Mouse (Mus musculus) mouse trophoblast stem cell (cell line): ENCODE data around the gene Map3k20.

Source experiments
- in situ Hi-C, 2 experiments: fragments of 300-500 bp; cut with MseI, MboI; formaldehyde crosslinking; loops; 2 replicates in 1 of 2; 3 replicates in 1 of 2; pipeline ENCODE4 v1.15.1; 2025

The Map3k20 gene

DNA sequence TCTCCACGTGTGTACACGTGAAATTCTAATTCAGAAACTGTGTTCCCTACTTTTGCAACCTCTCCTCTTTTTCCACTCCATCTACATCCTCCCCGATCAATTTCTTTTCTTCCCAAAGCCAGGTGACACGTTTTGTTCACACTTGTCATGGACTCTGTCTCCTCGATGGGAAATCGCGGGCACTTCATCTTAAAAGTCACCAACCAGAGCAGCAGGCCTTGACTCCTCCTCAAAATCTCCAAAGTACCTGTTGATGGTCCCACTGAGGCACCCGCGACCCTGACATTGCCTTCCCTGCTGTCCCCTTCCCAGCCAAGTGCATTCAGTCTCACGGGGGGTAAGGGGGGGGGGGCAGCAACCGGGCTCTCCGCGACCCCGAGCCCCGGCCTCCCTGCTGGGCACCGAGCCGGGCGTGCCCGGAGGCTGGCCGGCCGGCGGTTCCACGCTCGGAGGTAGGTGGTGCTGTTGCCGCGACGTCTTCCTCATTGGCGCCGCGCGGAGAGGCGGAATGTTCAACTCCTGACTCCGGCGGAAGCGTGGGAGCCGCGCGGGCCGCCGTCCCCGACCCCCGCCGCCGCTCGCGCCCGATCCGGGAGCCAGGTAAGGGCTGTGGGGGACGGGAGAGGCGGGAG, at the start of gene Map3k20:
Gene Map3k20 (plus strand): TSS at position 382 of the 632 bp plus-strand sequence.
- in situ Hi-C loops, result no loop called here

DNA sequence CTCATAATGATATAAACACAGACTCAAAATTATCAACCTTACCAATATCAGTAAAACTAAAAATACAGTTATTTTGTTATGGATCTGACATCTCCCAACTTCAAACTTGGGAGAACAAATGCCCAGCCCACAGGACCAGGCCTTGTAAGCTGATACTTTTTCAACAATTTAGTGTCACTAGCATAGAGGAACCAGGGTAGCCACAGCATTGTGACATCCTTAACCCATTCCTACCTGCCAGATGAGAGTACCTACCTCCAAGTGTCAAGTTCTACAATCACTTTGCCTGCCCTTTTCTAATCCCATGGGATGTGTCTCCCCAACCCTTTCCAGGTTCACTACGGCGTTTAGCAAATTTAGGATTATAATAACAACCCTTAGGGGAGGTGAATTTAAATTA, 47.0 kb upstream of the Map3k20 start:
- in situ Hi-C loops, result loop anchor here in 1 of 2 experiments (10.0 kb wide), 1 partner anchor 156 kb away; no protein-coding TSS in a partner anchor

DNA sequence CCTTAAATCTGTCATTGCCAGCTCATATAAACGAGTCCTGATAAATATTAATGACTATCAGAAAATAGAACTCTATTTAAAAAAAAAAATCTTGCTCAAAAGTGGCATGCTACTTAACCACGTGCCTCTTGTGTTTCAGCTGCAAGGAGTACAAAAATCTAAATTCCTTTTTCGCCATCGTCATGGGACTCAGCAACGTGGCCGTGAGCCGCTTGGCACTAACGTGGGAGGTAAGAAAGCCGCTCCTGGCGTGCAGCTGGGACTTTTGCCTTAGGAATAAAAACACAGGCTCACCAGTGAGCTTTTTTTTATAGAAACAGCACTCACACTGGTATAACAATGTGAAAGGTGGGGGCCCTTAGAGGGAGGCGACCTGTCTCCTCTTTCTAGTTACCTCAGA, 46.5 kb upstream of the Map3k20 start:
- in situ Hi-C loops, result loop anchor here in 1 of 2 experiments (10.0 kb wide), 1 partner anchor 156 kb away; no protein-coding TSS in a partner anchor

DNA sequence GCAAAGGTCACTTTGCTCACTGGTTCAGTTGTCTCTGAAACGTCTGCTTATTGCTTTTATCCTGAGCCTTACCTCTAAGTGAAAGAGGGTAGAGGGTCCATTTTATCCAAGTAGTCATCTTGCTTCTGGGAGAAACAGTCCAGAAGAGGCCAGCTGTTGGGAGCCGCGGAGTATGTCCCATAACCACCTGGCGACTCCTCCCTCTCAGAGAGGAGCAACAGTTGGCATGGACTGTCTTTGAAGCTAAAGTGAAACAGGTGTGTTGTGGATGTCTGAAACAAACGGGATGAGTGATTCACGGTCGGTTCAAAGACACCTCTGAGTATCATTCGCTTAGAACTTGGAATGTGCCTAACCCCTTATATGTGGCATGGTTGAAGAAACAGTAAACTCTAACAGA, 46.0 kb upstream of the Map3k20 start:
- in situ Hi-C loops, result loop anchor here in 1 of 2 experiments (10.0 kb wide), 1 partner anchor 155 kb away; no protein-coding TSS in a partner anchor

DNA sequence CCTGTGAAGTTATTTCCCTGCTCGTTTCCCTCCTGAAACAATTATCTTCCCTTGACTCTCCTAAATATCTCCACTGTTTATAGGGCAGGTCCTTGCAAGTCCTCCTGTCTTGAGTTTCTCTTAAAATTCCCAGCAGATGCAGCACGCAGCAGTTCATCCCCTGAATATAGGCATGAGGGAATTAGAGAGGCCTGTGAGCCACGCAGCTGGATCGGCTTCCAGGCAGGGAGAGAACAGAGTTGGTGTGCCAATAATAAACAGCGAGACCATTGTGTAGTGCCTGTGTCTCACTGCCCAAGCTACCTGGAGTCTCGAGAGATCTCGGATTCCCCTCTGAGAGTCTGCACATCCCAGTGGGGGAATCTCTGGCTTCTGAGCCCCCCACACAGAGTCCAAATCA, 45.4 kb upstream of the Map3k20 start:
- in situ Hi-C loops, result loop anchor here (5.0 to 10.0 kb wide), 2 partner anchors 152 to 155 kb away; no protein-coding TSS in a partner anchor

DNA sequence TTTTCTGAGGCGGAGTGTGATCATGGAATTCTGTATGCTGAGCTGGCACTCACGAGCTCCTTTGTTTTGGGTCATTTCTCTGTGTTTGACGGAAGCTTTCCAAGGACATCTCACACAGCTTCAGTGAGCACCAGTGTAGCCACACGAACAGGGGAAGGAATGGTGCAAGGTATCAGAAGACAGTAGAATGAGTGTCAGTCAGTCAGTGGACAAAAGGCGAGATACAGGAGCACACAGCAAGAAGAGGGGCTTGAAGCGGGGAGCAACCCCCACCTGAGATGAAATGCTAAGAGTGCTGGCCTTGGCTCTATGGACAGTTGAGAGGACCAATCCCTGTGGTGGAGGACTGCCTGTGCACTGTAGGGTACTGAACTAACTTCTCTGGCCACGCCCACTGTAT, 44.7 kb upstream of the Map3k20 start:
- in situ Hi-C loops, result loop anchor here in 1 of 2 experiments (5.0 kb wide), 1 partner anchor 152 kb away; no protein-coding TSS in a partner anchor

DNA sequence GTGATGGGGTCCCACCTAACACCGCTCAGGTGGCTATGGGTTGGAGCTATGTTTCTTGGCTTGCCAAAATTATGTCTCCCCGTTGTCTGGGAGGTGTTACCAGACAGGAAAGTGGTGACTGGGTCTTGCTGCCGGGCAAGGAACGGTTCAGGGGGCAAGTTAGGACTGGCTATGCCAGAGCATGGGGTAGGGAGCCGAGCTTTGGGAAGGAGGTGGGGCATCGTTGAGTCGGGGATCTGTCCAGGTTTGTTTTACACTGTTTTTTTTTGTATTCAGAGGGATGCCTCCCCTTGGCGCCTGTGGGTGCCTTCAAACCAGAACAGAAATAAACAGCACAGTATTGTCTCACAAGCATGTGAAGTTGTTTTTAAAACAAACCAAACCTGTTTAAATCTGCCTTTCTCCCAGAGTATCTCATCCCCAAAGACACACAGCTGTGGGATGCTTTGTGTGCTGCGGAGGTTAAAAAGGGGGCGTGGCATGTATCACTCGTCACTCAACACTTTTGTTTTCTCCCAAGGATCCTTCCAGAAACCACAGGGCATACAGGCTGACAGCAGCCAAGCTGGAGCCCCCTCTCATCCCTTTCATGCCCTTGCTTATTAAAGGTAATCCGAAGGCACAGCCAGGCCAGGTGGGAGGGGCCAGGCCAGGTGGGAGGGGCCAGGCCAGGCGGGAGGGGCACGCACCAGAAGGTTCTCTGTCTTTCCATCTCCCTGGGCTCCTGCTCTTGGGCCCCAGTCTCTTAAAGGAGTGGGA, 43.5 kb upstream of the Map3k20 start:
- in situ Hi-C loops, result loop anchor here in 1 of 2 experiments (5.0 kb wide), 1 partner anchor 150 kb away; no protein-coding TSS in a partner anchor

DNA sequence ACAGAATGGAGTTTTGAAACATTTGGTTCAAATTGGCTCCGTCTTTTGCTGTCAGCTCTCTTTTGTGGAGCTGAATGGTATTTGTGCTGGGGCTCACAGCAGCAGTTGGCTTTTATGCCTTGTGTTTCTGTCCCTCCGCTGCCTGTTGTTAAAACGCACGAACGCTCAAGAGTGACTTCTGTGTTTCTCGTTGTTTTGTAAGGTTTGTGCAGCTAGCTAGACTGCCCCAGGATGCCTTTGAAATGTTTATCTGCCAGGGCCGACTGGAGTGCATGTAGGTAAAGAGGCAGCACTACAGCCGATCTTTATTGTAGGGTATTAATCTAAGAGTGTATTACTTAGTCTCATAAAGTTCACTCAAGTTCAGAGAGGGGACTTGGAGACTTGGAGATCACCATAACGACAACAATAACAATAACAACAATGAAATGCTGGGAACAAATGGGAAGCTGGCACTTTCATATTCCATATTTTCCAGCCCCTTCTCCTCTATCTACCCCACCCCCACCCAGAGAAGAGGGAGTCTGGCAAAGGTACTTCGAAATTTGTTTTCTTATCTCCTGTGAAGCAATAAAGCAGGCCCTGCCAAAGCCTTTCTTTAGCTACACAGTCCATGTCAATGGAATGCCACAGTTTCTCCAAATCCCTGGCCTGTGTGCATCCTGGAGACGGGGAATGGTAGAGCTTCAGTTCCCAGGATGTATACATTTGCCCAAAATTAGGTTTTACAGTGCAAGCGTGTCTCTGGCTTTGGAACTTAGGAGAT, 42.3 kb upstream of the Map3k20 start:
- in situ Hi-C loops, result loop anchor here in 1 of 2 experiments (5.0 kb wide), 1 partner anchor 149 kb away; no protein-coding TSS in a partner anchor

DNA sequence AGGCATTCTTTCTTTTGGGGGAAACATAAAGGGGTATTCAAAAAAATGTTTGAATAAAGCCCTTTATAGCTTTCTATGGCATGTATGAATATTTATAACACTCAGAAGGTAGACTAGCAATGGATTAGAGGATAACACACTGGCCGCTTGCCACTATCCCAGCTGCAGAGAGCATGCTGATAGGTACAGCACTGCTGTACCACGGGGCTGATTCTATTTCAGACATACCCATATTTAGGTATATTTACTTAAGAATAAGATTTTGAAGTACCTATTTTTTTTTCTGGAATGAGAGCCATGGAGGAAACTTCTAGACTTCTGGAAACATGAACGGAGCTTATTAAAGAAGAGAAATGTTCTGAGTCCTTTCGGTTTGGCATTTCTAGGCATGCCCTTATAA, 39.8 kb upstream of the Map3k20 start:
- in situ Hi-C loops, result no loop called here

DNA sequence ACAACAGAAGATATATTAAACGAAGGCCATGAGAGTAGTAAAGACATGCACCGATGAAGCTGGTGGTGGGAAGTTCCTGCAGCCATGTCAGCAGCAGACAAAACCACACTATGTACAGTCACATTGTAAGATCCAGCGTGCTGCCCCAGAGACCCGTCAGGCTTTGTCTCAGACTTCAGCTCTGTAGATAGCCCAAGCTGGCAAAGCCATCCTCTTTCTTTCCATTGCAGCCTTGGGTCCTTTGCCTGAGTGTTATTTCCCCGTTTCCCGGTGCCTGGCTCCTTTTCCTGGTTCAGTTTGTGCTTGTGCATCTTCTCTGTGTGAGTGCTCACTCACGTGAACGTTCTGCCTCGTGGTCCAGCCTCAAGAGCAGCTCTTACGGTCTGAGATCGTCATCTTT, 39.1 kb upstream of the Map3k20 start:
- in situ Hi-C loops, result no loop called here

DNA sequence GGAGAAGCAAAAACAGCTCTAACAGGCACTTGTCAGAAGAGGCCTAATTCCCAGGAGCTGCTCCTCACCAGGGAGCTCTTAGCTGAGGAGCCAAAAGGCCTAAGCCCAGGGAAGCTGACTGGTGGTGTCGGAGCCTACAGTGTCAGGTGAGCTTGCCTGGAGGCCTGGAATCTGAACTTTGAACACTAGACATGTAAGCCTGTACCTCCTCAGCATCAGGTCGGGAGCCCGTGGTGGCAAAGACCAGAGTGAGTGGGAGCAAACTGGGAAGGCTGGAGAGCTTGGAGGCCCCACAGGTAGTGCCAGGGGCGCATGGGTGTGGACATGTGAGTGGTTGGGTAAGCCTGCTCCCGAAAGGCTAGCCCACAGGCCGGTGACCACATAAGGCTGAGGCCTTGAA, 37.6 kb upstream of the Map3k20 start:
- in situ Hi-C loops, result no loop called here

DNA sequence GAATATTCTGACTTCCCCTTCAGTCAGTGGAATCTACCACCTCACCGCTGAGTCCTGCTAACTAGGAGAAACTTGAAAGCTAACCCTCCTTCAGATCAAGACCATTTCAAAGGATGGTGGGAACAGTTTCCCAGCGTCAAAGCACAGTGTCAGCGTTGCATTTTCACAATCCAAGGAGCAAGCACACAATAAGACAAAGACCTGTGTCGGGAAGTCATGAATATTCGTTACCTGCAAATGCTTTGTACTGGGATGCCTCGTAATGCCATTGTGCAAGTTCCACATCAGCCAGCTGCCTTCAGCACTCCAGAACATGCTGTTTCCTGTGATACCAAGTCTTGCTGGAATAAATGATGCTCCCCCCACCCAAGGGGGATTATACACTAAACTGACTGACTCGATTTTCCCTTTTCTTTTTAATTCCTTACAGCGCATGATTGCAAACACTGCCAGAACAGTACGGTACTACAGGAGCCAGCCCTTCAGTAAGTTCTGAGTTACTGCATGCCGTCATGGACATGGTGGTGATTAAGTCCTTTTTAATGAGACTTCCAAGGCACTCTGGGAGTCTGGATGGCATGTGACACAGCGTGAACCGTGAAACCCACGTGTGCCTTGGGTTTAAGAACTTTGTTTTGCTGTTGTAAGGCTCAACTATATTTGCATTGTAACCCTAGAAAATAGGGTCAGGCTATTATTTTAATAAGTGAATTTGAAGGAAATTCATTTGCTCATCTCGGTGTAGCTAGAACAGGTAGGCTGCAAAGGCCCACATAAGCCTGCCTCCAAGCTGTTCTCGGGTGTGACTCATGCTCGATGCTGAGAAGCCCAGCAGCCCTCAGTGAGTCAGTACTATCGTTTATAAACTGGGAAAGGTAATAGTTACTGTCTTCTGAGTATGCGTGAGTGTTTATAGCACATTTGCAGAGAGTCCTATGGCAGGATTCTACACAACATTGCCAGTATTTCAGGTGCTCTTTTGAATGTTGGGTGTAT, 32.6 kb upstream of the Map3k20 start:
- in situ Hi-C loops, result no loop called here

DNA sequence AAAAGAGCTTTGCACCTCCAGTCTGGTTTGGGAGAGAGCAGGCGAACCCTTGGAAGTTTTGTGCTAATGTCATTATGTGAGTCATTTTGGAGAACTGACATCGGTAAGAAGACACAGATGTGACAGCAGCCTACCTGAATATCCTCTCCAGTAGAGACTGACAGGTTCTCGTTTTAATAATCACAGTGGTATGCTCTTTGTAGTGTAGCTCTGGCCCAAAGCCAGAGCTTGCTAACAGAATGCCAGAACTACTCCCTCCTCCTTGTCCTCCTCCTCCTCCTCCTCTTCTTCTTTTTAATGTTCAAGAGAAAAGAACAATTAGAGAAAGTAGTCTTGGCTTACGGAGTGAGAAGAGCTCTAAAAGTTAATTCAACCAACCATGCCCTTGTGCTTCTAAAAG, 31.6 kb upstream of the Map3k20 start:
- in situ Hi-C loops, result no loop called here

DNA sequence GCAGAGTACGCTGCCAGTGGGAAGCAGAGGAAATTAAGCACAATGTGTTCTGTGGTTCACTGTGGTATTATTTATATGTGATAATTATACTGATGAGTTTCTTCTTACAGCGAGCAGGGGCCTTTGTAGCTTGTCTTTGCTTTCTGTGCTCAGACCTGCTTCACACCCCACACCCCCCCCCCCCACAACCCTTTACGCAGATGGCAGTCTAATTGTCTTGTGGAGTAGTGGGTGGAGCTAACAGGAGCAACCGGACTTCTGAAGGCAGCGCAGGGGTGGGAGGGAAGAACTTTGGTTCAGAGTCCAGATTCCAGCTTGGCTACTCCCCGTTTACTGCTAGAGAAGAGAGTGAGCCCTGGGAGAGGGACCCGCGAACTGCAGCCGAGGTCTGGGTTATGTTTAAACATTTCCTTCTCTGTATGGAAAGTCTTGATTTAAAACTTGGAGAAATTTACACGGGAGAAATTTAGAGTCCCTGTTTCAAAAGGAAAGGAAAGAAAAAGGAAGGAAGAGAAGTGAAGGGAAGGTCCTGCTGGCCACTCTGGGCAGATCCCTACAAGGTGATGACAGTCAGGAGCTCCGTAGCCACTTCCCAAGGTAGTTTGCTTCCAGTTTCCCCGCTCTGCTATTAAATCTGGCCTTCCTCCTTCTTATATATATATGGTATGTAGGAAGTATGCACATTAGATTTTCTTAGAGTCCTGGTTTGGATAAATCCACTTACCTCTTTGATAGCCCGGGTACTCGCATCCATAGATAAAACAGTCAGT, 30.4 kb upstream of the Map3k20 start:
- in situ Hi-C loops, result no loop called here

DNA sequence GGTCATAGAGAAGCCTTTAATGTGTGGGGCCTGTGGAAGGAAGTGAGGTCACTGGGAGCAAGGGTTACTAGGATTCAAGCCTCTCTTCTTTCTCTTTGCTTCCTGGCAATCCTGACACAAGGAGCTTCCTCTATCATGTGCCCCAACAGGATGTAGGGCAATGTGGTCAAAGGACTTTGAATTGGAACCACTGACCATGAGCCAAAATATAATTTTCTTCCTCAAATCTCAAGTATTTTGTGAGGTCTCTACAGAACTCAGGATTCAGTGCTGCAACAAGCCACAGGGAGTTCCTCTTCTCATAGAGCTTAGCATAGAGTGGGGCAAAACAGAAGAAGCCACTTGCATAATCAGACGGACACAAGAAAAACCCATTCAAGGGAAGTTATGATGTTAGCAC, 24.7 kb upstream of the Map3k20 start:
- in situ Hi-C loops, result no loop called here

DNA sequence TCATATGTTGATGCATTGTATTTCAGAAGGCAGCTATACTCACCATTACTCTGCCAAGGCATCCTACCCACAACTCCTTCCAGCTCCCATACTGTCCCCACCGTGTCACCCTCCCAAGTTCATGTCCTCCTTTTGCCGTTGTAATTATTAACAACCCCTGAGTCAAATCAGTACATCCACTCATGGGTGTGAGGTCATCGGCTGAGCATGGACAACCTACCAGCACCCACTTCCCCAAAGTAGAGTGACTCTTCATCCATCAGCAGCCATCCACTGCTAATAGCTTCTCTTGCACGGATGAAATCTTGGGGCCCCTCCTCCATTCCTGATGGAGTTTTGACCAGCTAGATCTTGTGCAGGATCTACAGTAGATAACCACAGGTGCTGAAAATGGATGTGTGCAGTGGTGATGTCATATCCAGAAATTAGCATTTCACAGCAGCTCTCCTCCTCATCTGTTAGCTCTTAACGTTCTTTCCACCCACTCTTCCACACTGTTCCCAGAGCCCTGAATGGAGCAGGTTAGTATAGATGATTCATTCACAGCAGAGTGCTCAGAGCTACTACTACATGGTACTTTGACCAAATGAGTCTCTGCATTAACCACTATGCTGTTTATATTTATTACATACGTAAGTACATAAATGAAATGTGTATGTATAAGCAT, 22.5 kb upstream of the Map3k20 start:
- in situ Hi-C loops, result no loop called here

DNA sequence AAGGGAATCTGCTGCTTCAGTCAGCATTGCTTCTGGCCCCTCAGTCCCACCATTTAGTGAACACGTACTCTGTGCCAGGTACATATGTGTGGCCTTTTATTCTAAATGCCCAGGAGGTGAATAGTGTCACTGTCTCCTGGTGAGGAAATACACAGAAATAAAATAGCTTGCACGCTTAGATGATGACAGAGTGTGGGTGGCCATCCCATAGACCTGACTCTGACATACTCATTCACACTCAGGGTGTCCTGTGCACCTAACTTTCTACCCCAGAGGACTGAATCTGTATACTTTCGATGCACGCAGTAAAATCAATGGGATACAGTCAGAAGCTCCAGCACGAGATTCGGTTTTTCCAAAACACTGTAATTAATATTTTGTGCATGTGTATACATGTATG, 18.0 kb upstream of the Map3k20 start:
- in situ Hi-C loops, result no loop called here

DNA sequence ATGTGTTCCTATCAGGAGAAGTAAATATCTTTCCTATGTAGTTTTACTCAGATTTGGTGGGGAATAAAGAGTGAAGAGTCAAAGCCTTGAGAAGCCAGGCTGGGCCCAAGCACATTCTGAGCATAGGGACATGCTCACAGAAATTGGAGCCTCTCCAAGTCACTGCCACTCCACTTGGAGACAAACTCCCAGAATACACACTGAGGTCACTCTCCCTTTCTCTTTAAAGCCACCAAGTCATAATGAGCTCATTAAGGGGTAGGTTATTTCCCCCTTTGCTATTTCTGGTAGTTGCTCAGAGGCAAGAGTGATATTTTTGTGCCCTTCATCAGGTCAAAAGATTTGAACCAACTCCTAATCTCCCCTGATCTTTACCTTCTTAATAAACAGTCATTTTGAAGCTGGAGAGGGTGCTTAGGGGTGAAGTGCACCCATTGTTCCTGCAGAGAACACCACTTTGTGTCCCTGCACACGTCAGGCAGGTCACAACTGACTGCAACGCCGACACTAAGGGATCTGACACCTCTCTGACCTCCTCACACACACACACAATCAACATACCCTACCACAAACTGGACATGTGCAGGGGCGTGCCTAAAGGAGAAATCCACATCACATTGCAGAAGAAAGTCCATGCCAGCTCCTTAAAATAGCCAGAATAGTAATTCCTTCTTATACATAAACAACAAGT, 15.6 kb upstream of the Map3k20 start:
- in situ Hi-C loops, result no loop called here
